Mouse (Mus musculus) bone marrow, adult 2 months (tissue): ENCODE data around the gene Ubxn6. TPM values are rescaled to one million over a fixed set of nuclear protein-coding genes. Genes with fewer than 3 reads are reported as not detected.
A peak's percentile ranks its signal among the peaks of the same experiment; 100 is the strongest.

Experiments
- H3K27ac ChIP-seq: fragments of 200-500 bp; 2 replicates; pipeline ENCODE4 v1.5.1; 2012; ENCODE audit warnings: low read depth, mild to moderate bottlenecking, control low read depth, inconsistent platforms, low read length; ENCODE audit not compliant: control insufficient read depth, poor library complexity, insufficient read depth
- H3K4me1 ChIP-seq: fragments of 200-500 bp; 2 replicates; pipeline ENCODE4 v1.6.1; 2011; ENCODE audit warnings: low read length; ENCODE audit not compliant: control insufficient read depth, insufficient read depth
- H3K4me3 ChIP-seq: fragments of 200-500 bp; replicated peaks from 2 replicates; pipeline ENCODE3; 2011; ENCODE audit warnings: mild to moderate bottlenecking, low read depth, low read length, control low read depth; ENCODE audit not compliant: control insufficient read depth
- CTCF ChIP-seq: fragments of 200-500 bp; IDR thresholded peaks from 2 replicates; pipeline ENCODE4 v1.5.1; 2011; ENCODE audit warnings: low read length, control low read depth; ENCODE audit not compliant: control insufficient read depth, insufficient read depth
- POLR2A ChIP-seq: fragments of 200-500 bp; IDR thresholded peaks from 2 replicates; pipeline ENCODE4 v1.6.1; 2011; ENCODE audit warnings: low read depth, mild to moderate bottlenecking, control low read depth, low read length, borderline replicate concordance; ENCODE audit not compliant: control insufficient read depth
- WGBS: fragments of 180-500 bp; shearing (Covaris S2); methylation state at CpG from one replicate; pipeline ENCODE4 v1.1.7; 2018; 5-methylcytosine and 5-hydroxymethylcytosine counted together
- polyA plus RNA-seq: library from polyadenylated mRNA; stranded (reverse); fragments of >200 nt; gene quantifications from 2 replicates; pipeline ENCODE4 v1.2.4, GENCODE M21; 2011; ENCODE audit warnings: low replicate concordance; ENCODE audit not compliant: missing spikeins, insufficient read depth, insufficient read length

Ubxn6 gene
- 17.7 and 41.7 TPM in 2 replicates for polyA plus RNA-seq

GRCm38 (mm10) chr17:56074827-56075208 lies at the start of gene Ubxn6:
Gene Ubxn6, minus strand, starts transcription at chr17:56075028.
- Histone ChIP-seq H3K4me3 (peak within 1 kb of the TSS; percentile 72), H3K27ac (peak within 1 kb of the TSS; percentile 96), H3K4me1 (peaks cover 3% of the 10 kb centered on the region; the same call in 1 of the 2 replicates)
- WGBS, result 0% methylated on average over 35 of the region's 35 CpGs
- peak; percentile 42; the same call in 1 of the 2 replicates for TF ChIP-seq CTCF
- TF ChIP-seq POLR2A, result peak; percentile 26; the same call in 1 of the 2 replicates

- Histone ChIP-seq H3K27ac (peak overlapping the region; percentile 23; the same call in 1 of the 2 replicates), H3K4me1 (peaks cover 4% of the 10 kb centered on the region), H3K4me3 (no peak overlapping the region)
- WGBS, result 74% methylated on average over 59 of the region's 59 CpGs
- TF ChIP-seq CTCF (no peak), POLR2A (no peak)
These were observed 49.0 kb upstream of the Ubxn6 start for GRCm38 (mm10) chr17:56123681-56124340.

DNA sequence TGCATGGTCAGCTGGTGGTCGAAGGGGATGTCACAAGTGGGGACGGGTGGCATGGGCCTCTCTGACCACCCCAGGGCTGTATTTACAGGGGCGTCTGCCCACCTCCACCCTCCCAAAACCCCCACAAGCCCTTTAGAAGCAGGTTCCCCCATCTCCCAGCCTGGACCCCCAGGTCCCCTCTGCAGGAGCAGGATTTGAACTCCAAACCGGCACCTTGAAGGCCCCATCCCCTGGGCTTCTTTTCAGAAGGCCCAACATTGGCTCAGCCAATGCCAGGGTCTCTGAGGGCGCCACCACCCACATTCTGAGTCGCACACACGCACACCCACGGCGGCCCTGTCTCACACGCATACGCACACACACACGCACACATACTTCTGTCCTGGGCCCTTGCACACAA lies 48.3 kb upstream of the Ubxn6 start:
- H3K4me3 ChIP-seq, result no peak overlapping the region
- no peak overlapping the region for H3K27ac ChIP-seq

DNA sequence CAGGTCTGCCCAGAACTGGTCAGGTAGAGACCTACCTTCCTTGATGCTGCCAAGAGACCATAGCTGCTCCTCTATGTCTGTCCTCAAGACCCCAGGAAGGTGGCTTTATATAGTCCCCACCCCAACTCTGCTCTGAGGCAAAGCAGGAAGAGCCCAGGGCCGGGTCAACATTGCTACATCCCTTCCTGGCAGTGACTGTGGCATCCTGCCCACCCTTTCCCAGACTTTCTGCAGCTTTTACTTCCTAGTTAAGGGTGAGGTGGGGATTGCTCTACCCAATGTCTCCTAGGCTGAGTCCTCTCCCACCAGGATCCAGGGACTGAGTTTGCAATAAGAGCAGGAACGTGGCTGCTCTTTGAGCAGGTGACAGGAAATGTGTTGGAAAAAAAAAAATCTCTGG lies 47.0 kb upstream of the Ubxn6 start, which contains the start of gene Lrg1:
Gene Lrg1 (minus strand): TSS at position 176 of the 400 bp plus-strand sequence.
- Histone ChIP-seq H3K4me3 (peak within 1 kb of the TSS; percentile 74), H3K27ac (peak within 1 kb of the TSS; percentile 68), H3K4me1 (peaks cover 1% of the 10 kb centered on the region; the same call in 1 of the 2 replicates)
- no peak for TF ChIP-seq POLR2A
- TF ChIP-seq CTCF, result no peak
- WGBS, result 30% methylated on average over 2 of the region's 2 CpGs

More for the DNA sequence above, 48.3 kb upstream of the Ubxn6 start:
- whole genome bisulfite sequencing, result 89% methylated on average over 12 of the region's 12 CpGs
- no peak for TF ChIP-seq CTCF
- no peak for TF ChIP-seq POLR2A
- H3K4me1 ChIP-seq, result peaks cover 1% of the 10 kb centered on the region; the same call in 1 of the 2 replicates

GRCm38 (mm10) chr17:56119981-56120880 lies 45.4 kb upstream of the Ubxn6 start:
- H3K4me1 ChIP-seq, result peaks cover 1% of the 10 kb centered on the region; the same call in 1 of the 2 replicates
- WGBS, result 4% methylated on average over 66 of the region's 66 CpGs
- TF ChIP-seq CTCF (no peak), POLR2A (no peak; the same call in 1 of the 2 replicates)
- H3K27ac ChIP-seq, result peak overlapping the region; percentile 40
- H3K4me3 ChIP-seq, result peak overlapping the region; percentile 68

GRCm38 (mm10) chr17:56119431-56119830 lies 44.6 kb upstream of the Ubxn6 start:
- Histone ChIP-seq H3K4me1 (peaks cover 1% of the 10 kb centered on the region; the same call in 1 of the 2 replicates), H3K27ac (no peak overlapping the region), H3K4me3 (peak overlapping the region; percentile 68)
- TF ChIP-seq POLR2A, result no peak
- TF ChIP-seq CTCF, result no peak
- WGBS, result 32% methylated on average over 12 of the region's 12 CpGs

GRCm38 (mm10) chr17:56117251-56117710 lies 42.5 kb upstream of the Ubxn6 start, which contains the start of gene Plin5:
Gene Plin5, minus strand, starts transcription at chr17:56117596.
- no peak for TF ChIP-seq POLR2A
- TF ChIP-seq CTCF, result no peak
- Histone ChIP-seq H3K4me1 (peaks cover 1% of the 10 kb centered on the region; the same call in 1 of the 2 replicates), H3K27ac (no peak within 1 kb of the TSS), H3K4me3 (no peak within 1 kb of the TSS)
- WGBS, result 4% methylated on average over 27 of the region's 27 CpGs
